Mouse (Mus musculus) natural killer cell, adult 2 months (primary cell): ENCODE measurements around the gene Flnc.
"Not testable (repeated sequence)": the region's sequence is repeated elsewhere in the genome, so short reads cannot be mapped to it uniquely, and the experiment has no call there.

Experiments
- DNase-seq, 2 experiments: peaks; one replicate each; pipeline ENCODE4 v3.0.0; 2022; ENCODE audit warnings: low spot score in 2 of 2

Gene Flnc

GRCm38 (mm10) chr6:29433038-29433803, at the start of gene Flnc:
TSS of gene Flnc (plus strand) at chr6:29433256.
- peak; percentile 4 to 7 for DNase-seq

GRCm38 (mm10) chr6:29388052-29388518, 45.0 kb upstream of the Flnc start, which contains the start of gene Opn1sw:
TSS of gene Opn1sw (minus strand) at chr6:29388468.
- DNase-seq, result no peak

- no peak for DNase-seq
Observed at GRCm38 (mm10) chr6:29388606-29389080, 44.4 kb upstream of the Flnc start.

GRCm38 (mm10) chr6:29389425-29389824, 43.6 kb upstream of the Flnc start:
- DNase-seq, result no peak

- not testable (repeated sequence) for DNase-seq
Observed at GRCm38 (mm10) chr6:29390500-29390899, 42.6 kb upstream of the Flnc start.

- DNase-seq, result not testable (repeated sequence)
Observed at GRCm38 (mm10) chr6:29391241-29391640, 41.8 kb upstream of the Flnc start.

GRCm38 (mm10) chr6:29391802-29392201, 41.3 kb upstream of the Flnc start:
- DNase-seq, result no peak

- DNase-seq, result no peak
Observed at GRCm38 (mm10) chr6:29394286-29394685, 38.8 kb upstream of the Flnc start.

GRCm38 (mm10) chr6:29395910-29396713, 36.9 kb upstream of the Flnc start, which contains the start of gene Ccdc136:
TSS of gene Ccdc136 (plus strand) at chr6:29396309.
- peak; percentile 48 to 58 for DNase-seq

GRCm38 (mm10) chr6:29396714-29397540, 36.1 kb upstream of the Flnc start:
- DNase-seq, result no peak

- no peak for DNase-seq
Observed at GRCm38 (mm10) chr6:29397575-29397974, 35.5 kb upstream of the Flnc start.

- DNase-seq, result no peak
Observed at GRCm38 (mm10) chr6:29399851-29400250, 33.2 kb upstream of the Flnc start.

- DNase-seq, result no peak
Observed at GRCm38 (mm10) chr6:29402693-29403342, 30.2 kb upstream of the Flnc start.

- no peak for DNase-seq
Observed at GRCm38 (mm10) chr6:29406412-29406811, 26.6 kb upstream of the Flnc start.

- no peak for DNase-seq
Observed at GRCm38 (mm10) chr6:29415446-29415845, 17.6 kb upstream of the Flnc start.

GRCm38 (mm10) chr6:29420596-29420995, 12.5 kb upstream of the Flnc start:
- DNase-seq, result no peak

- DNase-seq, result no peak
Observed at GRCm38 (mm10) chr6:29425118-29425517, 7.9 kb upstream of the Flnc start.

GRCm38 (mm10) chr6:29426331-29426730, 6.7 kb upstream of the Flnc start:
- no peak for DNase-seq

- no peak for DNase-seq
Observed at GRCm38 (mm10) chr6:29428171-29428570, 4.9 kb upstream of the Flnc start.

GRCm38 (mm10) chr6:29430681-29431420, 2.2 kb upstream of the Flnc start:
- no peak for DNase-seq
